Mouse (Mus musculus) bone marrow, adult 2 months (tissue): Measurements from ENCODE around the gene Htr1f. TPM values are rescaled to one million over a fixed set of nuclear protein-coding genes. Genes with fewer than 3 reads are reported as not detected.
"Not testable (repeated sequence)": the region's sequence is repeated elsewhere in the genome, so short reads cannot be mapped to it uniquely, and the experiment has no call there.

Source experiments
- H3K27ac ChIP-seq: fragments of 200-500 bp; 2 replicates; pipeline ENCODE4 v1.5.1; 2012; ENCODE audit warnings: low read depth, mild to moderate bottlenecking, control low read depth, inconsistent platforms, low read length; ENCODE audit not compliant: control insufficient read depth, poor library complexity, insufficient read depth
- H3K4me1 ChIP-seq: fragments of 200-500 bp; 2 replicates; pipeline ENCODE4 v1.6.1; 2011; ENCODE audit warnings: low read length; ENCODE audit not compliant: control insufficient read depth, insufficient read depth
- H3K4me3 ChIP-seq: fragments of 200-500 bp; replicated peaks from 2 replicates; pipeline ENCODE3; 2011; ENCODE audit warnings: mild to moderate bottlenecking, low read depth, low read length, control low read depth; ENCODE audit not compliant: control insufficient read depth
- CTCF ChIP-seq: fragments of 200-500 bp; IDR thresholded peaks from 2 replicates; pipeline ENCODE4 v1.5.1; 2011; ENCODE audit warnings: low read length, control low read depth; ENCODE audit not compliant: control insufficient read depth, insufficient read depth
- POLR2A ChIP-seq: fragments of 200-500 bp; IDR thresholded peaks from 2 replicates; pipeline ENCODE4 v1.6.1; 2011; ENCODE audit warnings: low read depth, mild to moderate bottlenecking, control low read depth, low read length, borderline replicate concordance; ENCODE audit not compliant: control insufficient read depth
- WGBS: fragments of 180-500 bp; shearing (Covaris S2); methylation state at CpG from one replicate; pipeline ENCODE4 v1.1.7; 2018; 5-methylcytosine and 5-hydroxymethylcytosine counted together
- polyA plus RNA-seq: library from polyadenylated mRNA; stranded (reverse); fragments of >200 nt; gene quantifications from 2 replicates; pipeline ENCODE4 v1.2.4, GENCODE M21; 2011; ENCODE audit warnings: low replicate concordance; ENCODE audit not compliant: missing spikeins, insufficient read depth, insufficient read length

The Htr1f gene
- not detected in 2 replicates for polyA plus RNA-seq

- 6% methylated on average over 41 of the region's 41 CpGs for WGBS
- no peak within 1 kb of the TSS for H3K27ac ChIP-seq
- TF ChIP-seq CTCF, result no peak
- no peak for TF ChIP-seq POLR2A
- no peak within 1 kb of the TSS for H3K4me3 ChIP-seq
- H3K4me1 ChIP-seq, result no peaks in the 10 kb centered on the region
These were observed at the start of gene Htr1f for GRCm38 (mm10) chr16:65105184-65105931. Gene Htr1f (minus strand): TSS chr16:65105854.

- TF ChIP-seq CTCF, result no peak
- no peak overlapping the region for H3K4me3 ChIP-seq
- no peak overlapping the region for H3K27ac ChIP-seq
- no peaks in the 10 kb centered on the region for H3K4me1 ChIP-seq
- WGBS, result 77% methylated on average over 2 of the region's 2 CpGs
These were observed 34.1 kb upstream of the Htr1f start for GRCm38 (mm10) chr16:65139771-65140170.

- WGBS, result 69% methylated on average over 2 of the region's 2 CpGs
- Histone ChIP-seq H3K27ac (no peak overlapping the region), H3K4me3 (no peak overlapping the region), H3K4me1 (no peaks in the 10 kb centered on the region)
- no peak for TF ChIP-seq CTCF
- TF ChIP-seq POLR2A, result no peak
These were observed 23.7 kb upstream of the Htr1f start for GRCm38 (mm10) chr16:65129391-65129790.

- Histone ChIP-seq H3K4me3 (no peak overlapping the region), H3K27ac (no peak overlapping the region), H3K4me1 (no peaks in the 10 kb centered on the region)
- 41% methylated on average over 3 of the region's 3 CpGs for WGBS
- TF ChIP-seq POLR2A (no peak), CTCF (no peak)
These were observed 22.2 kb upstream of the Htr1f start for GRCm38 (mm10) chr16:65127846-65128245.

- Histone ChIP-seq H3K4me1 (no peaks in the 10 kb centered on the region), H3K27ac (no peak overlapping the region), H3K4me3 (no peak overlapping the region)
- TF ChIP-seq CTCF (no peak), POLR2A (no peak)
- WGBS, result 76% methylated on average over 1 of the region's 1 CpGs
These were observed 6.6 kb upstream of the Htr1f start for GRCm38 (mm10) chr16:65112221-65112620.

GRCm38 (mm10) chr16:65093552-65093951 lies 12.1 kb downstream of the Htr1f start:
- Histone ChIP-seq H3K27ac (no peak overlapping the region), H3K4me1 (no peaks in the 10 kb centered on the region), H3K4me3 (no peak overlapping the region)
- TF ChIP-seq POLR2A, result no peak
- TF ChIP-seq CTCF, result no peak
- 85% methylated on average over 5 of the region's 5 CpGs for WGBS

GRCm38 (mm10) chr16:65083475-65083874 lies 22.2 kb downstream of the Htr1f start:
- TF ChIP-seq POLR2A, result no peak
- TF ChIP-seq CTCF, result no peak
- WGBS, result 78% methylated on average over 2 of the region's 2 CpGs
- Histone ChIP-seq H3K4me1 (no peaks in the 10 kb centered on the region), H3K27ac (no peak overlapping the region), H3K4me3 (no peak overlapping the region)

- 77% methylated on average over 1 of the region's 1 CpGs for WGBS
- TF ChIP-seq CTCF (no peak), POLR2A (no peak)
- no peak overlapping the region for H3K27ac ChIP-seq
- H3K4me3 ChIP-seq, result no peak overlapping the region
- H3K4me1 ChIP-seq, result no peaks in the 10 kb centered on the region
These were observed 35.8 kb downstream of the Htr1f start for GRCm38 (mm10) chr16:65069867-65070266.

- no peak overlapping the region for H3K27ac ChIP-seq
- H3K4me3 ChIP-seq, result no peak overlapping the region
- TF ChIP-seq POLR2A, result no peak
- TF ChIP-seq CTCF, result no peak
- no peaks in the 10 kb centered on the region for H3K4me1 ChIP-seq
These were observed 39.4 kb downstream of the Htr1f start for GRCm38 (mm10) chr16:65066264-65066663.

GRCm38 (mm10) chr16:65037660-65038425 lies 67.8 kb downstream of the Htr1f start:
- 88% methylated on average over 5 of the region's 5 CpGs for WGBS
- H3K27ac ChIP-seq, H3K4me1 ChIP-seq, H3K4me3 ChIP-seq: not testable (repeated sequence)
